Mouse (Mus musculus) embryonic facial prominence, embryonic 13.5 days (tissue): ENCODE measurements around the gene Nfya. TPM values are rescaled to one million over a fixed set of nuclear protein-coding genes. Genes with fewer than 3 reads are reported as not detected.
"Not testable (repeated sequence)": the region's sequence is repeated elsewhere in the genome, so short reads cannot be mapped to it uniquely, and the experiment has no call there.

Experiments
- ATAC-seq: fragments of 200-750 bp; cut with Nextera tagmentation; 2 replicates; pipeline ENCODE4 v1.8.0; 2017; ENCODE audit warnings: low read depth; ENCODE audit not compliant: insufficient number of reproducible peaks, insufficient read depth, low FRiP score, low TSS enrichment
- H3K27ac ChIP-seq: fragments of 300-500 bp; sonication (generic); 2 replicates; pipeline ENCODE4 v1.5.1; 2015; ENCODE audit warnings: moderate library complexity, mild to moderate bottlenecking, inconsistent platforms
- H3K27me3 ChIP-seq: fragments of 300-500 bp; sonication (generic); 2 replicates; pipeline ENCODE4 v1.6.1; 2015; ENCODE audit warnings: mild to moderate bottlenecking, inconsistent platforms
- H3K36me3 ChIP-seq: fragments of 300-500 bp; sonication (generic); 2 replicates; pipeline ENCODE4 v1.6.1; 2015; ENCODE audit warnings: mild to moderate bottlenecking, inconsistent platforms
- H3K4me1 ChIP-seq: fragments of 300-500 bp; sonication (generic); 2 replicates; pipeline ENCODE4 v1.6.1; 2015; ENCODE audit warnings: inconsistent platforms
- H3K4me2 ChIP-seq: fragments of 300-500 bp; sonication (generic); 2 replicates; pipeline ENCODE4 v1.6.1; 2015; ENCODE audit warnings: moderate library complexity, mild to moderate bottlenecking, inconsistent platforms
- H3K4me3 ChIP-seq: fragments of 300-500 bp; sonication (generic); 2 replicates; pipeline ENCODE4 v1.5.1; 2015; ENCODE audit warnings: mild to moderate bottlenecking, inconsistent platforms
- H3K9ac ChIP-seq: fragments of 300-500 bp; sonication (generic); 2 replicates; pipeline ENCODE4 v1.6.1; 2015; ENCODE audit warnings: mild to moderate bottlenecking, inconsistent platforms
- H3K9me3 ChIP-seq: fragments of 300-500 bp; sonication (generic); 2 replicates; pipeline ENCODE4 v1.6.1; 2016; ENCODE audit warnings: inconsistent platforms
- WGBS: fragments of 180-500 bp; shearing (Covaris S2); methylation state at CpG from one replicate; pipeline ENCODE4 v1.1.7; 2015; ENCODE audit warnings: mixed read lengths; 5-methylcytosine and 5-hydroxymethylcytosine counted together
- polyA plus RNA-seq: library from polyadenylated mRNA; unstranded; fragments of >200 nt; fragmentation: Nextera tagmentation; extraction: Ambion mirVana; gene quantifications from 2 replicates; pipeline ENCODE4 v1.2.1, GENCODE M21; 2015

Gene Nfya
- polyA plus RNA-seq, 1 experiment from 2014 or later, result 16.0 TPM

- no peak overlapping the region for H3K4me2 ChIP-seq
- H3K36me3 ChIP-seq, result no peaks in the 10 kb centered on the region
- H3K9me3 ChIP-seq, result no peaks in the 10 kb centered on the region
- no peak overlapping the region for H3K9ac ChIP-seq
- no peak for ATAC-seq
- no peaks in the 10 kb centered on the region for H3K27me3 ChIP-seq
- 35% methylated on average over 2 of the region's 2 CpGs for WGBS
- no peak overlapping the region for H3K4me3 ChIP-seq
- no peaks in the 10 kb centered on the region for H3K4me1 ChIP-seq
- no peak overlapping the region for H3K27ac ChIP-seq
These were observed 51.8 kb downstream of the Nfya start for GRCm38 (mm10) chr17:48357892-48358291.

DNA sequence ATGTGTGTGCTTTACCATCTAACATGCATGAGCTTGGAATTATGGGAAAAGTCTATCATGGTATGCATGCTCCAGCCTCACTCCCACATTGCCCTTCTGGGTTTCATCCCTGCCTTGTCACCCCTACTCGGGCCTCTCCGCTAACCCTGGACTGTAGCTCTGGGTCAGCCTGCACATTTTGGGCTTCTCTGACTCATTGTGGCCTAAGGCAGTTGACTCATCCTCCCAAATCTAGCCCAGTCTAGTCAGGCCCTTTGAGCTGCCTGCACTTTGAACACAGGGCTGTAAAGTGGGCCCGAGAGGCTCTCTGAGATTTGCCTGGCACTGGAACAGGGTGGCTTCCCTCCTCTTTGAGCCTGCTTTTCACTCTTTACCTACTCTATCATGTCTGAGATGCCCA, 53.9 kb downstream of the Nfya start:
- Histone ChIP-seq H3K4me3 (no peak overlapping the region), H3K4me2 (no peak overlapping the region), H3K36me3 (no peaks in the 10 kb centered on the region), H3K27me3 (no peaks in the 10 kb centered on the region), H3K4me1 (no peaks in the 10 kb centered on the region), H3K27ac (no peak overlapping the region), H3K9ac (no peak overlapping the region), H3K9me3 (no peaks in the 10 kb centered on the region)
- WGBS, result 76% methylated on average over 3 of the region's 3 CpGs
- no peak for ATAC-seq

- not testable (repeated sequence) for H3K4me1 ChIP-seq, H3K9ac ChIP-seq, H3K27ac ChIP-seq, H3K9me3 ChIP-seq, ATAC-seq, H3K36me3 ChIP-seq, H3K27me3 ChIP-seq, H3K4me3 ChIP-seq, H3K4me2 ChIP-seq
- 79% methylated on average over 7 of the region's 7 CpGs for WGBS
These were observed 56.7 kb downstream of the Nfya start for GRCm38 (mm10) chr17:48352976-48353375.

- Histone ChIP-seq H3K9me3 (no peaks in the 10 kb centered on the region), H3K36me3 (no peaks in the 10 kb centered on the region), H3K4me2 (no peak overlapping the region), H3K27ac (no peak overlapping the region), H3K9ac (no peak overlapping the region), H3K4me3 (no peak overlapping the region), H3K4me1 (no peaks in the 10 kb centered on the region), H3K27me3 (no peaks in the 10 kb centered on the region)
- 74% methylated on average over 5 of the region's 5 CpGs for WGBS
- ATAC-seq, result no peak
These were observed 59.0 kb downstream of the Nfya start for GRCm38 (mm10) chr17:48350681-48351193.

DNA sequence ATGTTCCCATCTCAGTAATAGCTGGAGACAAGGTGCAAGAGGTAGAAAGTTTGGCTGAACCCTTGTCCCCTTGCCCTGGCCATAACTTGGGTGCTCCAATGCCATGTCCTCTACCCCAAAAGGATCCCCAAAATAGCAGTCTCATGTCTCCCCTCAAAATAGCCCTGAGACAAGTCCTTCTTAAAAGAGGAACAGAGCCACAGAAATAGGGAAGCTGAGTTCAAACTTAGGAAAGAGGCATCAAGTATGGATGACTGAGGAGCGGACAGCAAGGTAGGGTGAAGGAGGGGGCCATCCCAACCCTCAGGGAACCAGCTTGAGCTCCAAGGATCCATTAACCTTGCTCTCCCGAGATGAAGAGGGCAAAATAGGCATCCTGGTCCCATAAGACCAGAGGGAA, 62.4 kb downstream of the Nfya start:
- Histone ChIP-seq H3K36me3 (no peaks in the 10 kb centered on the region), H3K9me3 (no peaks in the 10 kb centered on the region), H3K9ac (no peak overlapping the region), H3K4me2 (no peak overlapping the region), H3K4me3 (no peak overlapping the region), H3K4me1 (no peaks in the 10 kb centered on the region), H3K27me3 (no peaks in the 10 kb centered on the region), H3K27ac (no peak overlapping the region)
- WGBS, result 79% methylated on average over 2 of the region's 2 CpGs
- no peak for ATAC-seq

DNA sequence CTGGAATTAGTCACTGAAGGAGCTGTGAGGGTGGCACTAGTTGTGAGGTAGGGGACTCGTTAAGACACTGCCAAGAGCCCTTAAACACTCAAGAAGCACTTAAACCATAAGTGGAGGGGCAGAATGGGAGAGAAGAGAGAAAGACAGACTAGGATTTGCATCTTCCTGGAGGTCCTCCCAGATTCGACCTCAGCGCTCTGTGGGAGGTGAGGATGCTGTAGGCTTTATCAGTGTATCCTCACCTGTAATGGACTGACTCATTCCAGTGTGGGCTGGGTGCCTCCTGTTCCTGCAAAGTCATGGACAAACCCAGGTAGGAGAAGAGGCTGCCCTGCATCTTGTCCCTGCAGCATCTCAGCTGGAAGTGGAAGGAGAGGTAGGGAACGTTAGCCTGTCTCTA, 62.9 kb downstream of the Nfya start:
- Histone ChIP-seq H3K9me3 (no peaks in the 10 kb centered on the region), H3K36me3 (no peaks in the 10 kb centered on the region), H3K4me1 (no peaks in the 10 kb centered on the region), H3K4me3 (no peak overlapping the region), H3K27me3 (no peaks in the 10 kb centered on the region), H3K4me2 (no peak overlapping the region), H3K27ac (no peak overlapping the region), H3K9ac (no peak overlapping the region)
- WGBS, result 75% methylated on average over 4 of the region's 4 CpGs
- ATAC-seq, result no peak

GRCm38 (mm10) chr17:48346231-48346630, 63.5 kb downstream of the Nfya start, which contains the start of gene Trem2:
TSS of gene Trem2 (plus strand) at chr17:48346401.
- WGBS, result 79% methylated on average over 5 of the region's 5 CpGs
- H3K4me2 ChIP-seq, result no peak within 1 kb of the TSS
- no peaks in the 10 kb centered on the region for H3K27me3 ChIP-seq
- no peak within 1 kb of the TSS for H3K4me3 ChIP-seq
- H3K36me3 ChIP-seq, result no peaks in the 10 kb centered on the region
- no peaks in the 10 kb centered on the region for H3K9me3 ChIP-seq
- no peak for ATAC-seq
- no peak within 1 kb of the TSS for H3K9ac ChIP-seq
- no peaks in the 10 kb centered on the region for H3K4me1 ChIP-seq
- no peak within 1 kb of the TSS for H3K27ac ChIP-seq

DNA sequence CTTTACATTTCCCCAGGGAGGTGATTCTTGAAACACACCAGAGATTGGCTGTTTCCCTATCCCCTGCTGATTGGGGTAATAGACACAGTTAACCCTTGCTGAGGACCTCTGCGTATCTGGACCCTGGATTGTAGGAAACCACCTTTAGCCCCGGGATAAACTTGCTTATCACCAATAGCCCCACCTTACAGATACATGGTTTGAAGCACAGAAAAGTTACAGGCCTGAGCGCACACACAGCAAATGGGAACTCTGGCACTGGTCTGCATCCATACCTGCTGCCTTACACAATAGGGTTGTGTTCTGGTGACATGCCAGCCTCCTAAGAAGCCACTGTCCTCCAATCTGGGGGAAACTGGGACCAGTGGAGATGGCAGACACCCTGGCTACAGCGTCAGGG, 63.9 kb downstream of the Nfya start:
- no peak overlapping the region for H3K4me2 ChIP-seq

GRCm38 (mm10) chr17:48343065-48343464, 66.6 kb downstream of the Nfya start:
- no peak for ATAC-seq
- H3K36me3 ChIP-seq, result no peaks in the 10 kb centered on the region
- no peak overlapping the region for H3K4me3 ChIP-seq
- no peaks in the 10 kb centered on the region for H3K27me3 ChIP-seq
- H3K4me1 ChIP-seq, result no peaks in the 10 kb centered on the region
- no peak overlapping the region for H3K27ac ChIP-seq
- H3K9me3 ChIP-seq, result no peaks in the 10 kb centered on the region
- H3K9ac ChIP-seq, result no peak overlapping the region
- 81% methylated on average over 2 of the region's 2 CpGs for WGBS
- H3K4me2 ChIP-seq, result no peak overlapping the region

More for the DNA sequence above, 63.9 kb downstream of the Nfya start:
- no peaks in the 10 kb centered on the region for H3K27me3 ChIP-seq
- WGBS, result 84% methylated on average over 4 of the region's 4 CpGs
- H3K4me1 ChIP-seq, result no peaks in the 10 kb centered on the region
- H3K4me3 ChIP-seq, result no peak overlapping the region
- no peaks in the 10 kb centered on the region for H3K9me3 ChIP-seq
- no peak overlapping the region for H3K27ac ChIP-seq
- H3K36me3 ChIP-seq, result no peaks in the 10 kb centered on the region
- no peak for ATAC-seq
- no peak overlapping the region for H3K9ac ChIP-seq

- Histone ChIP-seq H3K27ac (no peak overlapping the region), H3K27me3 (no peaks in the 10 kb centered on the region), H3K9me3 (no peaks in the 10 kb centered on the region), H3K4me1 (no peaks in the 10 kb centered on the region), H3K36me3 (no peaks in the 10 kb centered on the region), H3K9ac (no peak overlapping the region), H3K4me2 (no peak overlapping the region), H3K4me3 (no peak overlapping the region)
- ATAC-seq, result no peak
- whole genome bisulfite sequencing, result 72% methylated on average over 3 of the region's 3 CpGs
These were observed 67.8 kb downstream of the Nfya start for GRCm38 (mm10) chr17:48341947-48342346.

DNA sequence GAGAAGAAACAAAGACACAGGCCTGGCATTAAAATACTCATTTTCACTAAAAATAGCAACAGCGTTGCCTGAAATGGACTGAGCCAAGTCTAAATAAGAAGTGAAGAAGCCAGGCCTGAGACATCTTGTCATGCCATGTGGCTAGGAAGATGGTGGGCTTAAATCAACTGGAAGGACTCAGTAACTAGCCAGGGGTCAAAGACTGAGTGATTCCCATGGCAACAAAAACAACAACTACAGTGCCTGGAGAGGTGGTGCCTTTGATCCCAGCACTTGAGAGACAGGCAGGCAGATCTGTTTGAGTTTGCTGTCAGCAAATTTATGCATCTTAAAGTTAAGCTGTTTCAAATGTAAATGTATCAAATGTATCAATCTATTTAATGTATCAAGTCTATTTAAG, 69.4 kb downstream of the Nfya start:
- Histone ChIP-seq H3K36me3 (no peaks in the 10 kb centered on the region), H3K9me3 (no peaks in the 10 kb centered on the region), H3K4me2 (no peak overlapping the region), H3K27ac (no peak overlapping the region), H3K27me3 (no peaks in the 10 kb centered on the region), H3K4me3 (no peak overlapping the region), H3K9ac (no peak overlapping the region), H3K4me1 (no peaks in the 10 kb centered on the region)
- WGBS, result 92% methylated on average over 1 of the region's 1 CpGs
- no peak for ATAC-seq
